Mouse (Mus musculus) ES-E14 (cell line): ENCODE data around the gene Mum1. TPM values are rescaled to one million over a fixed set of nuclear protein-coding genes. Genes with fewer than 3 reads are reported as not detected.

Experiments used
- DNase-seq: peaks from one replicate; pipeline ENCODE4 v3.0.0-alpha.2; 2013; ENCODE audit warnings: low read depth, low spot score
- H3K27ac ChIP-seq: 2 replicates; pipeline ENCODE4 v1.5.1; 2012; ENCODE audit warnings: low read depth, mild to moderate bottlenecking, low read length, moderate library complexity, mixed read lengths; ENCODE audit not compliant: poor library complexity, insufficient read depth, severe bottlenecking
- H3K36me3 ChIP-seq: 2 replicates; pipeline ENCODE4 v1.6.1; 2012; ENCODE audit warnings: mild to moderate bottlenecking, low read length, moderate library complexity, mixed read lengths; ENCODE audit not compliant: control insufficient read depth, poor library complexity, insufficient read depth, severe bottlenecking
- H3K4me1 ChIP-seq, 2 experiments: fragments of 150-350 bp in 1 of 2; sonication (generic) in 1 of 2; 2 replicates each; pipeline ENCODE4 v1.6.1; 2012; ENCODE audit warnings: low read length in 2 of 2, mild to moderate bottlenecking in 1 of 2, mixed read lengths in 1 of 2; ENCODE audit not compliant: control insufficient read depth in 2 of 2, insufficient read depth in 2 of 2, poor library complexity in 1 of 2
- H3K4me3 ChIP-seq, 2 experiments: fragments of 150-350 bp in 1 of 2; sonication (generic) in 1 of 2; 2 replicates each; pipeline ENCODE4 v1.5.1; 2012; ENCODE audit warnings: low read length in 2 of 2, low read depth in 1 of 2, mild to moderate bottlenecking in 1 of 2, mixed read lengths in 1 of 2; ENCODE audit not compliant: insufficient read depth in 1 of 2, poor library complexity in 1 of 2, severe bottlenecking in 1 of 2
- H3K9ac ChIP-seq: 2 replicates; pipeline ENCODE4 v1.6.1; 2012; ENCODE audit warnings: low read depth, mild to moderate bottlenecking, low read length, mixed read lengths; ENCODE audit not compliant: poor library complexity, insufficient read depth, severe bottlenecking
- H3K9me3 ChIP-seq: fragments of 150-350 bp; sonication (generic); 2 replicates; pipeline ENCODE4 v1.6.1; 2012; ENCODE audit warnings: low read depth, mild to moderate bottlenecking, low read length; ENCODE audit not compliant: control insufficient read depth, insufficient read depth
- CHD2 ChIP-seq: IDR thresholded peaks from 2 replicates; pipeline ENCODE4 v1.6.1; 2014; ENCODE audit warnings: mild to moderate bottlenecking, low read depth, low read length, inconsistent platforms
- HCFC1 ChIP-seq: IDR thresholded peaks from 2 replicates; pipeline ENCODE4 v1.6.1; 2012; ENCODE audit warnings: low read length, inconsistent platforms, borderline replicate concordance; ENCODE audit not compliant: insufficient read depth
- MAFK ChIP-seq: IDR thresholded peaks from 2 replicates; pipeline ENCODE4 v1.6.1; 2014; ENCODE audit warnings: mild to moderate bottlenecking, low read depth, low read length, inconsistent platforms; ENCODE audit not compliant: insufficient read depth
- ZC3H11A ChIP-seq: IDR thresholded peaks from 2 replicates; pipeline ENCODE4 v1.6.1; 2012; ENCODE audit warnings: low read depth, mild to moderate bottlenecking, inconsistent platforms, low read length, borderline replicate concordance
- ZNF384 ChIP-seq: IDR thresholded peaks from 2 replicates; pipeline ENCODE4 v1.6.1; 2012; ENCODE audit warnings: low read depth, low read length, inconsistent platforms
- in situ Hi-C, 2 experiments: fragments of 600-800 bp; cut with MboI; formaldehyde crosslinking; loops; one replicate each; pipeline ENCODE4 v1.15.1; 2025; ENCODE audit warnings: low sequenced_read_pairs in 2 of 2, inconsistent platforms in 1 of 2; ENCODE audit not compliant: unreplicated experiment in 2 of 2
- total RNA-seq: library from RNA; depleted of rRNA; stranded (reverse); fragments of 300-350 nt; gene quantifications from 2 replicates; pipeline ENCODE4 v1.2.3, GENCODE M21; 2012

Mum1 gene
- total RNA-seq, 1 experiment = 80.8 TPM

DNA sequence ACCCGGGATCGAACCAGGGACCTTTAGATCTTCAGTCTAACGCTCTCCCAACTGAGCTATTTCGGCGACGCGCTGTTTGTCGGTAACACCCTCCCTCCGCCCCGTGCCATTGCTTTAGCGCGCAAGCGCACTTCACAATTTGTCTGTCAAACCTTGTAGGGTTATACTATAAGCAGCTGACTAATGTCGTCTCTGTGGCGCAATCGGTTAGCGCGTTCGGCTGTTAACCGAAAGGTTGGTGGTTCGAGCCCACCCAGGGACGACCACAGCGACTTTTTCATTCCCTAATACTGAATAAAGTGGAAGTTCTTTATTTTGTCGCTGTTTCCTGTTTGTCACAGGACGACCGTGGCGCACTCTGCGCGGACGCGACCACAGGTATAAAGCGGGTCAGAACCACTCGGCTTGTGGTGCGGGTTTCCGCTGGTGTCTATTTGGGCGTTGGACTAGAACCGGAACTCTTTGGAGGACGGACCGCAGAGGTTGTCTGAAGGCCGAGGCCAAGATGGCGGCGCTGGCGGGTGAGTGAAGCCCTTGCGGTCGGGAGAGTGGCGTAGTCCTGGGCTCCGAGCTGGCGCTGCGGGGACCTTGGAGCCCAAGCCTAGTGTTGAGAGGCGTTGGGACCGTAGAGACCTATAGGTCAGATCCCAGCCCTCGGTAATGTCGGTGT lies 22.9 kb downstream of the Mum1 start, which contains the start of gene Ndufs7:
TSS of gene Ndufs7 (plus strand) at position 151 of the 670 bp plus-strand sequence.
- peak within 1 kb of the TSS; percentile 91 for H3K9ac ChIP-seq
- no peaks in the 10 kb centered on the region for H3K9me3 ChIP-seq
- H3K4me3 ChIP-seq = peak within 1 kb of the TSS; percentile 67 to 80
- H3K4me1 ChIP-seq = no peaks in the 10 kb centered on the region; a peak in 1 of 4 replicates
- in situ Hi-C loops = loop anchor here (5.0 to 10.0 kb wide), 2 partner anchors 72 to 74 kb away; partner anchors contain the start of genes Efna2 (in 2 of the 2) and 1600002K03Rik (in 1 of the 2)
- TF ChIP-seq MAFK = peak; percentile 87
- TF ChIP-seq HCFC1 = peak; percentile 92
- no peak for TF ChIP-seq ZC3H11A
- peaks cover 15% of the 10 kb centered on the region for H3K36me3 ChIP-seq
- peak; percentile 86 for DNase-seq
- 0 out of 2 replicates have a peak within 1 kb of the TSS, but pooled peaks have one; percentile 28 for H3K27ac ChIP-seq

DNA sequence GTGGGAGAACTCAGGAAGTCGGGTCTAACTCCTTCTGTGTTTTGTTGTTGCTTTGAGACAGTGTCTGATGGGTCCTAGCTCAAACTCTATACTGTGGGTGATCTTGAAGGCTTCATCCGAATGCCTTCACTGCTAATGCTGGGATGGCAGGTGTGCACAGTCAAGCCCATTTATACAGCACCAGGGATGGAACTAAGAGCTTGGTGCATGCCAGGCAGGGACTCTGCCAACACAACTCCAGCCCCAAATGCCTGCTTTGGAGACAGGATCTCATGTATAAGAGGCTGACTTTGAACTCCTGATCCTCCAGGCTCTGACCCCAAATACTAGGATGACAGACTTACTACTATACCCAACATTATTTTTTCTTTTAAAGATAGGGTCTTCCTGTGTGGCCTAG lies 23.8 kb downstream of the Mum1 start:
- Histone ChIP-seq H3K9me3 (no peaks in the 10 kb centered on the region), H3K4me1 (peaks cover 0 to 5% of the 10 kb centered on the region in 2 experiments; a peak in 2 of 4 replicates), H3K9ac (peak overlapping the region; percentile 91; the same call in 1 of the 2 replicates), H3K27ac (no peak overlapping the region), H3K4me3 (peak overlapping the region; percentile 67 to 80), H3K36me3 (peaks cover 18% of the 10 kb centered on the region)
- in situ Hi-C loops = no loop called here
- TF ChIP-seq ZNF384 (no peak), HCFC1 (no peak), ZC3H11A (no peak), CHD2 (no peak), MAFK (no peak)
- no peak for DNase-seq

DNA sequence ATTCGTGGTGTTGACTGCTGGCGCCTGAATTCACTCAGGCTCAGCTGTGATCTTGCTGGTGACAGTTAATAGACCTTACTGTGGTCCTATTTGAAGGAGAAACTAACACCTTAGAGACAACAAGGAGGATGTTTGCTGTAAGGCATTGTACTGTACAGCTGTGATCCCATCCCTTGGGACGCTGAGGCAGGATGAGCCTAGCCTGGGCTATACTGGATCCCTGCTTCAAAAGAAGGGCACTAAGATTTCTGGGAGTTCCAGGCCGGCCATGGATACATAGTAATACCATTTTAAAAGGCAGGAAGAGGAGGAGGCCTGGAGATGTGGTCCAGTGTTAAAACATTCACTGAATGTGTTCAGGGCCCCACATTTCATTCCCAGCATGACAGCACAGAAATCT lies 24.3 kb downstream of the Mum1 start:
- Histone ChIP-seq H3K4me3 (no peak overlapping the region), H3K36me3 (peaks cover 22% of the 10 kb centered on the region), H3K9ac (no peak overlapping the region), H3K9me3 (no peaks in the 10 kb centered on the region), H3K4me1 (peaks cover 0 to 7% of the 10 kb centered on the region in 2 experiments; a peak in 2 of 4 replicates), H3K27ac (no peak overlapping the region)
- no peak for DNase-seq
- TF ChIP-seq MAFK = no peak
- no peak for TF ChIP-seq CHD2
- no peak for TF ChIP-seq ZNF384
- no peak for TF ChIP-seq HCFC1
- TF ChIP-seq ZC3H11A = no peak
- in situ Hi-C loops = no loop called here

DNA sequence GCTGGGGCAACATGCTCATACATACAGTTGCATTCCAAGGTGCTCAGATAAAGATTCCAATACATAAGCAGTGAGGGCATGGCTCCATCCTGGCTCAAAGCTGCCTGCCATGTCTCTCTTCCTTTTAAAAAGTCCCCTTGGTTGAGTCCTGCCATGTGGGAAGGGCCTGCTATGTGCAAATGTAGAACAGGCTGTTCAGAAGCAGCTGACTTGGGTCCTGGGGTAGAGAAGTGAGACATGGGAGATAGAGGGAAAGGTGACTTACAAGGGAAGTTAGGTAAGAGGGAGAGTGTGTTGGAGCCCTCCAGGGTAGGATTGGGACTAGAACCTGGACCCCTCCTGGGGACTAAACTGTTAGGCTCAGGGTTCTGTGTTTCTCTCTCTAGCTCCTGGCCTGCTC lies 25.8 kb downstream of the Mum1 start:
- no peak for DNase-seq
- H3K36me3 ChIP-seq = peaks cover 35% of the 10 kb centered on the region
- peaks cover 0 to 11% of the 10 kb centered on the region in 2 experiments; a peak in 2 of 4 replicates for H3K4me1 ChIP-seq
- H3K9ac ChIP-seq = no peak overlapping the region
- H3K27ac ChIP-seq = no peak overlapping the region
- H3K9me3 ChIP-seq = no peaks in the 10 kb centered on the region
- H3K4me3 ChIP-seq = no peak overlapping the region
- in situ Hi-C loops = no loop called here
- TF ChIP-seq MAFK (no peak), ZC3H11A (no peak), CHD2 (no peak), HCFC1 (no peak), ZNF384 (no peak)

DNA sequence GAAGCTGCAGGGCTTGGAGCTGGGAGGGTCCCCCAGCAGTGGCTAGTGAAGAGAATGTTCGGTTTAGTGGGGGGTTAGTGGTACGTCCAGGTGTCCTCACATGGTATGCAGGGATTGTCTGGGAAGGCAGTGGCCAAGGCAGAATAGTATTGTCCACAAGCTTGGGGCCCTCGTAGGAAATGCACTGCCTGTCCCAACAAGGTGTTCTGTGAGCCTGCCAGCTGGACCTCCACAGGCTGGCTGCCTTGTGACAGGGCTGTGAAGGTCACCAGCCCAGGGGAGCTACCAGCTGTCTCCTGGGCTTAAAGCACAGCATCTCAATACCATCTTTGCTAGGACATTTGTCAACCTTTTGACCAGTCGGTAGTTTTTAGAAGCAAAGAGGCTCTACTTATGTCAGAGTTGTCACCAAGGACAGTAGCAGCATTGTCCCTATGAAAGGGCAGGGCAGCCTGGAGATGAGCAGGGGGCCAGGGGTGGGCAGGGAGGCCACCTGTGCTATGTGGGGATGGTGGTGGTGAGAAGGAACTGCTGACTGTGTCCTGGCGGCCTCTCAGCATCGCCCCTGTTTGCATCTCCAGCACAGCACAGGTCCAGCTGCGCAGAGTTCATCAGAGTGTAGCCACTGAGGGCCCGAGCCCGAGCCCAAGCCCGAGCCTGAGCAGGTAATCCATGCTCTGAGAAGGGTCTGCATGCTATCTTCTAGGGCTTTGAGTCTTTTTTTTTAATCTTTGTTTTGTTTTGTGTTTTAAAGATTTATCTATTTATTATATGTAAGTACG lies 26.4 kb downstream of the Mum1 start:
- no peak for TF ChIP-seq HCFC1
- TF ChIP-seq CHD2 = no peak
- no peak for TF ChIP-seq ZC3H11A
- TF ChIP-seq MAFK = no peak
- no peak for TF ChIP-seq ZNF384
- H3K27ac ChIP-seq = no peak overlapping the region
- H3K9ac ChIP-seq = no peak overlapping the region
- peaks cover 0 to 11% of the 10 kb centered on the region in 2 experiments; a peak in 2 of 4 replicates for H3K4me1 ChIP-seq
- no peak overlapping the region for H3K4me3 ChIP-seq
- in situ Hi-C loops = no loop called here
- H3K36me3 ChIP-seq = peaks cover 38% of the 10 kb centered on the region
- H3K9me3 ChIP-seq = no peaks in the 10 kb centered on the region
- DNase-seq = no peak
